Mouse (Mus musculus) brain, embryonic 14.5 days (tissue): ENCODE data around the gene Scyl1.

ENCODE experiments used
- CTCF ChIP-seq: fragments of 200-500 bp; IDR thresholded peaks from 2 replicates; pipeline ENCODE4 v1.5.1; 2012; ENCODE audit warnings: inconsistent platforms, mild to moderate bottlenecking, moderate library complexity, borderline replicate concordance; ENCODE audit not compliant: insufficient read depth, insufficient read length; ENCODE audit errors: extremely low read depth
- POLR2A ChIP-seq: fragments of 200-500 bp; IDR thresholded peaks from 2 replicates; pipeline ENCODE4 v1.6.1; 2012; ENCODE audit warnings: mild to moderate bottlenecking, inconsistent platforms, borderline replicate concordance; ENCODE audit not compliant: poor library complexity, insufficient read depth, insufficient read length, severe bottlenecking; ENCODE audit errors: extremely low read depth

DNA sequence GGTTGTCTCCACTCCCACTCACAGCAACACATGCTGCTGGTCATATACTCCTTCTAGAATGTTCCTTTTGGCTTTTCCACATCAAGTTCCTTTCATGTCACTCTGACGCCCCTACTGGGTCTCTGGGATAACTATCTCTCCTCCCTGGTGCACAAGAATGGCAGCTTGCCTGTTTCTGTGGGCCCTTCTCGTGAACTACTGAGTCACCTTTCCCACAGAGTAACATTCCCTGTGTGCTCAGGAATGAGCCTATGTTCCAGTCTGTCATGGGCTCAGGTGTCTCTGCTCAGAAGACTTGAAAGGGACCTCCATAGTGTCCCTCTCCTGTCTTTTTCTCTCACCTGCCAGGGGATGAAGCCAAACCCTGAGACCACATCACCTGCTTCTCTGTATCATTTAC lies 31.8 kb downstream of the Scyl1 start:
- TF ChIP-seq CTCF (no peak), POLR2A (no peak)
